Mouse (Mus musculus) heart, embryonic 13.5 days (tissue): ENCODE results near the gene Nyap1. TPM values are rescaled to one million over a fixed set of nuclear protein-coding genes. Genes with fewer than 3 reads are reported as not detected.

Experiments used
- ATAC-seq: fragments of 200-750 bp; cut with Nextera tagmentation; 2 replicates; pipeline ENCODE4 v1.8.0; 2017; ENCODE audit warnings: moderate TSS enrichment; ENCODE audit not compliant: insufficient number of reproducible peaks, low FRiP score, low TSS enrichment; ENCODE audit errors: extremely low read depth
- H3K27ac ChIP-seq: fragments of 300-500 bp; sonication (generic); replicated peaks from 2 replicates; pipeline ENCODE4 v1.5.1; 2015; ENCODE audit warnings: moderate library complexity, mild to moderate bottlenecking, inconsistent platforms
- H3K27me3 ChIP-seq: fragments of 300-500 bp; sonication (generic); replicated peaks from 2 replicates; pipeline ENCODE4 v1.6.1; 2015; ENCODE audit warnings: mild to moderate bottlenecking, inconsistent platforms
- H3K36me3 ChIP-seq: fragments of 300-500 bp; sonication (generic); 2 replicates; pipeline ENCODE4 v1.6.1; 2015; ENCODE audit warnings: mild to moderate bottlenecking, inconsistent platforms
- H3K4me1 ChIP-seq: fragments of 300-500 bp; sonication (generic); 2 replicates; pipeline ENCODE4 v1.6.1; 2015; ENCODE audit warnings: inconsistent platforms
- H3K4me2 ChIP-seq: fragments of 300-500 bp; sonication (generic); 2 replicates; pipeline ENCODE4 v1.6.1; 2015; ENCODE audit warnings: inconsistent platforms, mild to moderate bottlenecking, moderate library complexity
- H3K4me3 ChIP-seq: fragments of 300-500 bp; sonication (generic); 2 replicates; pipeline ENCODE4 v1.5.1; 2015; ENCODE audit warnings: moderate library complexity, mild to moderate bottlenecking, inconsistent platforms
- H3K9ac ChIP-seq: fragments of 300-500 bp; sonication (generic); 2 replicates; pipeline ENCODE4 v1.6.1; 2015; ENCODE audit warnings: inconsistent platforms, mild to moderate bottlenecking, moderate library complexity
- H3K9me3 ChIP-seq: fragments of 300-500 bp; sonication (generic); 2 replicates; pipeline ENCODE4 v1.6.1; 2016; ENCODE audit warnings: inconsistent platforms
- WGBS: fragments of 180-500 bp; shearing (Covaris S2); methylation state at CpG from one replicate; pipeline ENCODE4 v1.1.7; 2015; ENCODE audit warnings: mixed read lengths; 5-methylcytosine and 5-hydroxymethylcytosine counted together
- polyA plus RNA-seq: library from polyadenylated mRNA; unstranded; fragments of >200 nt; fragmentation: Nextera tagmentation; extraction: Ambion mirVana; gene quantifications from 2 replicates; pipeline ENCODE4 v1.2.1, GENCODE M21; 2015

The Nyap1 gene
- polyA plus RNA-seq, result 1.3 and 1.5 TPM in 2 replicates

GRCm38 (mm10) chr5:137741023-137741931 lies at the start of gene Nyap1:
Gene Nyap1 (minus strand): TSS chr5:137741607.
- peak within 1 kb of the TSS; percentile 60 for H3K27ac ChIP-seq
- peak within 1 kb of the TSS; percentile 81 for H3K9ac ChIP-seq
- H3K4me1 ChIP-seq, result peaks cover 38% of the 10 kb centered on the region
- peaks cover 9% of the 10 kb centered on the region for H3K36me3 ChIP-seq
- H3K4me3 ChIP-seq, result peak within 1 kb of the TSS; percentile 66
- H3K9me3 ChIP-seq, result no peaks in the 10 kb centered on the region
- WGBS, result under 1% methylated on average over 71 of the region's 71 CpGs
- H3K27me3 ChIP-seq, result no peaks in the 10 kb centered on the region
- ATAC-seq, result peak; percentile 71
- peak within 1 kb of the TSS; percentile 91 for H3K4me2 ChIP-seq

DNA sequence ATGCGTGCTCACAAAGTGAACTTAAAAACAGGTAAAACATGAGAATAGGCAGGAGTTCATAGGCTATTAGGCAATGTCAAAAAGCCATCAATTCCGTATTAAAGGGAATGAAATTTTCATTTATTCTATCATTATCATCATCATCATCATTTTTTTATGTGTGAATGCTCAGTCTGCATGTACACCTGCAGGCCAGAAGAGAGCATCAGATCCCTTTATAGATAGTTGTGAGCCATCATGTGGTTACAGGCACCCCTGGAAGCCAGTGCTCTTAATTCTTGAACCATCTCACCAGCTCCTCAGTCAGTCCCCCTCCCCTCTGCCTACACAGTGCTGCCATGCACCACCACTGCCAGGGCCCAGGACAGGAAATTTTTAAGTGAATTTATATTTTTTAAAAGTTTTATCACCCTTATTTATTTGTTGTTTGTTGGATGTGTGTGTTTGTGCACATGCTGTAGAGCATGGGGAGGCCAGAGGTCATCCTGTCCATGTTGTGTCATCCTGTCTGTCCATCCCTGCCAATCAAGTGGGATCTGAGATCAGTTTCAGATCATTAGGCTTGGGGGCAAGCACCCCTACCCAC lies 47.6 kb upstream of the Nyap1 start:
- Histone ChIP-seq H3K9me3 (no peaks in the 10 kb centered on the region), H3K36me3 (peaks cover 11% of the 10 kb centered on the region), H3K9ac (no peak overlapping the region), H3K27ac (no peak overlapping the region), H3K27me3 (no peaks in the 10 kb centered on the region), H3K4me2 (no peak overlapping the region), H3K4me3 (no peak overlapping the region), H3K4me1 (peaks cover 20% of the 10 kb centered on the region)
- WGBS, result 87% methylated on average over 2 of the region's 2 CpGs
- no peak for ATAC-seq

DNA sequence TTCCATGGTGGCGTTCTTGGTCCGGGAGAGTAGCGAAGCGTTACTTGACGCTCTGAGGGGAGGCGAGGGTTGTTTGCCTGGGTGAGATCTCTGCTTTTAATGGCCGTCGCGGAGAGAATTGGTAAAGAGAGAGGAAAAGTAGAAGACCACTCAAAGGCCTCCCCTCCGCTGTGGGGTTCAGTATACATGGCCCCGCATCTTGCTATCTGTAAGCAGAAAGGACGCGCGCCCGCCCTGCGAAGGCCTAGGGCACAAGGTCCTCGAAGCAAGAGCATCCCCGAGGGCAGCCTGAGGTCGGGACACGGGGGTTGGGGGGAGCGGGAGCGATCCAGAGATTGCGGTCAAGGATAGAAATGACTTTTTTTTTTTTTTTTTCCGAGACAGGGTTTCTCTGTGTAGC lies 46.8 kb upstream of the Nyap1 start:
- Histone ChIP-seq H3K9ac (peak overlapping the region; percentile 47), H3K4me3 (peak overlapping the region; percentile 90), H3K36me3 (peaks cover 19% of the 10 kb centered on the region), H3K4me1 (peaks cover 28% of the 10 kb centered on the region), H3K4me2 (peak overlapping the region; percentile 97), H3K27me3 (no peaks in the 10 kb centered on the region), H3K9me3 (no peaks in the 10 kb centered on the region), H3K27ac (no peak overlapping the region)
- no peak for ATAC-seq
- 61% methylated on average over 24 of the region's 24 CpGs for WGBS

- no peaks in the 10 kb centered on the region for H3K9me3 ChIP-seq
- peaks cover 36% of the 10 kb centered on the region for H3K4me1 ChIP-seq
- peak within 1 kb of the TSS; percentile 98 for H3K9ac ChIP-seq
- ATAC-seq, result peak; percentile 20; the same call in 1 of the 2 replicates
- peaks cover 27% of the 10 kb centered on the region for H3K36me3 ChIP-seq
- under 1% methylated on average over 48 of the region's 48 CpGs for WGBS
- H3K27me3 ChIP-seq, result no peaks in the 10 kb centered on the region
- H3K4me2 ChIP-seq, result peak within 1 kb of the TSS; percentile 97
- peak within 1 kb of the TSS; percentile 90 for H3K4me3 ChIP-seq
- H3K27ac ChIP-seq, result peak within 1 kb of the TSS; percentile 98
Measured at GRCm38 (mm10) chr5:137787151-137787928, 45.9 kb upstream of the Nyap1 start, which contains the start of the genes Mepce and Zcwpw1. Gene Mepce (minus strand): TSS chr5:137787655. Gene Zcwpw1 (plus strand): TSS chr5:137787798.

DNA sequence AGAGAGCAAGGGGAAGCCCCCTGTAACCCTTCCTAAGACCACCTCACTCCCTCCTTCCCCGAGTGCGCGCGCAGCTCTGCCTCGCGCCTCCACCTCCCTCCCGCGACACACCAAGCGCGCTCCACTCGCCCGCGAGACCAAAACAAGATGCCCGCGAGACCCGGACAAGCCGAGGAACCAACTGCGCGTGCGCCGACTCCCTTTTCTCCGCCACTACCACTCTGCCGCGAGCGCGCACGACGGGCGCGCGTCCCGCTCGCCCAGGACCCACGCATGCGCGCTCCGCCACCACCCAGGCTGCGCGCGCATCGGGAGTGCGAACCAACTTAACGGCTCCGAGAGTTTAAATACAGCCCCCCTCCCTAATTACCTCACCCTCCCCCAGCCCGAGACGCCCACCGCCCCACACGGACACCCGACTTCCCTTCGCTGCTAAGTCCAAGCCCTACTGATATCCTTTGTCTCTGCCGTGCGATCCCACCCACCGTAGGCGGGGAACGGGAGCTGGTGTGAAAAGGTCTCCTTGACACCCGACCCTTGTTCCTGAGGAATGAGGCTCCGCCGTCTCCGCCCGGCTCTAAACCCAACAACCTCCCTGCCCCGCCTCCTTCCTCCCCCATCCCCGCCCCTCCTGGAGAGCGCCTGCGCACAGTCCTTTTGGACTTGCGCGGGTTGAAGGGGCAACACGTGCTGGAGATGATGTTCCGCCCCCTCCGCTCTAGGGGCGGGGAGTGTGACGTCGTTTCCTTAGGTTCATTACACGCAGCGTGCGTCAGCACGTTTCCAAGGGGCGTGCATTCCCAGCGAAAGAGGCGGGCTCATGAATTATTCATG lies 44.9 kb upstream of the Nyap1 start:
- peaks cover 36% of the 10 kb centered on the region for H3K4me1 ChIP-seq
- WGBS, result under 1% methylated on average over 79 of the region's 79 CpGs
- H3K36me3 ChIP-seq, result peaks cover 37% of the 10 kb centered on the region
- H3K9ac ChIP-seq, result peak overlapping the region; percentile 98
- peak overlapping the region; percentile 90 for H3K4me3 ChIP-seq
- no peaks in the 10 kb centered on the region for H3K9me3 ChIP-seq
- ATAC-seq, result peak; percentile 89
- H3K27ac ChIP-seq, result peak overlapping the region; percentile 98
- H3K27me3 ChIP-seq, result no peaks in the 10 kb centered on the region
- H3K4me2 ChIP-seq, result peak overlapping the region; percentile 97

DNA sequence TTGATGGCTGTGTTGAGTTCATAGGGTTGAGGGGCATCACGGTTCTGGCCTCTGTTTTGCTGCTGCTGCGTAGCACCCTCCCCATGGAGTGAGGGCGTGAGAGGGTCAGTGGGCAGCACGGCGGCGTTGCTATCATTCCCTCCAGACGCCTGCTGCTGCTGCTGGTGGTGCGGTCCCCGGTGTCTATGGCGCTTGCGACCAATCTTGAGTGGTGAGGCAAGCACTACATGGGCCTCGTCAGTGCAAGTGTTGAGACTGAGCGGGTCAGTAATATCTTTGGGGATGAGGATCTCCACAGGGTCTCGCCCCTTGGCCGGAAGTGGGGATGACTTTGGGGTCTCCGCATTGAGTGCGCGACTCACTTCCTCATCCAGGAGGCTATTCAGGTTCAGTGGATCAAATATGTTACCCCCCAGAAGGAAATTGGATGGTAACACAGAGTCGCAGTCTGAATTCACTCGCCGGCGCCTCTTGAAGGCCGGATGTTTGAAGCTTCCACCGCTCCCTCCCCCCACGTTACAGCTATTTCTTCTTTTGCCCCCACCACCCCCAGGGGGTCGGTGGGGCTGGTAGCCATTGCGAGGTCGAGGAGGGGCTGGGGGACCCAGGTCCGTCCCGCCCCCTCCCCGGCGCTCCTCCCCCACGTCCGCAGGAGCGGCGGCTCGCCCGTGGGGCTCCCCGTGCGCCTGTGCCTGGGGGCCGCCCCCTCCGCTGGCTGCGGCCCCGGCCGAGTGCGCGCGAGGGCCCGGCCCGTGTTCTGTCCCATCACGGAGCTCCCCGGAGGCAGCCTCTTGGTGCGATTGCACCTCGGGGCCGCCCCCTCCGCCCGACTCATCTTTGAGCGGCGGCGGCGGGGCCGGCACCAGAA lies 44.0 kb upstream of the Nyap1 start:
- Histone ChIP-seq H3K36me3 (peaks cover 46% of the 10 kb centered on the region), H3K9ac (peak overlapping the region; percentile 98), H3K4me3 (peak overlapping the region; percentile 90), H3K27ac (peak overlapping the region; percentile 98), H3K4me2 (peak overlapping the region; percentile 79), H3K9me3 (no peaks in the 10 kb centered on the region), H3K27me3 (no peaks in the 10 kb centered on the region), H3K4me1 (peaks cover 37% of the 10 kb centered on the region)
- WGBS, result under 1% methylated on average over 51 of the region's 62 CpGs
- peak; percentile 5; the same call in 1 of the 2 replicates for ATAC-seq

GRCm38 (mm10) chr5:137784546-137784945 lies 43.1 kb upstream of the Nyap1 start:
- peak overlapping the region; percentile 90 for H3K4me3 ChIP-seq
- ATAC-seq, result no peak
- H3K9me3 ChIP-seq, result no peaks in the 10 kb centered on the region
- peaks cover 51% of the 10 kb centered on the region for H3K36me3 ChIP-seq
- WGBS, result 73% methylated on average over 14 of the region's 14 CpGs
- no peaks in the 10 kb centered on the region for H3K27me3 ChIP-seq
- H3K9ac ChIP-seq, result peak overlapping the region; percentile 98
- peaks cover 46% of the 10 kb centered on the region for H3K4me1 ChIP-seq
- H3K27ac ChIP-seq, result peak overlapping the region; percentile 98
- H3K4me2 ChIP-seq, result peak overlapping the region; percentile 79

GRCm38 (mm10) chr5:137783901-137784540 lies 42.6 kb upstream of the Nyap1 start:
- no peak for ATAC-seq
- Histone ChIP-seq H3K4me3 (peak overlapping the region; percentile 90), H3K4me1 (peaks cover 48% of the 10 kb centered on the region), H3K4me2 (peak overlapping the region; percentile 79), H3K9me3 (no peaks in the 10 kb centered on the region), H3K9ac (peak overlapping the region; percentile 98), H3K36me3 (peaks cover 51% of the 10 kb centered on the region), H3K27ac (no peak overlapping the region), H3K27me3 (no peaks in the 10 kb centered on the region)
- WGBS, result 60% methylated on average over 9 of the region's 9 CpGs

GRCm38 (mm10) chr5:137782776-137783522 lies 41.5 kb upstream of the Nyap1 start:
- no peaks in the 10 kb centered on the region for H3K27me3 ChIP-seq
- peaks cover 51% of the 10 kb centered on the region for H3K36me3 ChIP-seq
- H3K4me1 ChIP-seq, result peaks cover 49% of the 10 kb centered on the region
- ATAC-seq, result no peak
- H3K9ac ChIP-seq, result peak overlapping the region; percentile 98
- H3K4me2 ChIP-seq, result peak overlapping the region; percentile 79
- H3K4me3 ChIP-seq, result peak overlapping the region; percentile 90
- H3K27ac ChIP-seq, result no peak overlapping the region
- 81% methylated on average over 13 of the region's 13 CpGs for WGBS
- H3K9me3 ChIP-seq, result no peaks in the 10 kb centered on the region
